Mouse (Mus musculus): ENCODE measurements around the gene Slc28a2. TPM values are rescaled to one million over a fixed set of nuclear protein-coding genes. Genes with fewer than 3 reads are reported as not detected.
"Not testable (repeated sequence)": the region's sequence is repeated elsewhere in the genome, so short reads cannot be mapped to it uniquely, and the experiment has no call there.

The Slc28a2 gene
- total and polyA plus RNA-seq, 2 experiments from 2014 or later: 5.8 to 7.6 TPM

GRCm38 (mm10) chr2:122469221-122469620, 42.9 kb downstream of the Slc28a2 start:
- H3K4me3 ChIP-seq (ENCODE audit: low read depth, low read length): no peak overlapping the region
- H3K36me3 ChIP-seq (replicated peaks; ENCODE audit: control insufficient read depth, insufficient read depth, low read length): no peaks in the 10 kb centered on the region
- TF ChIP-seq CTCF (IDR thresholded peaks at IDR 0.05; ENCODE audit: low read depth) (no peak), EP300 (IDR thresholded peaks at IDR 0.05; ENCODE audit: low read depth) (no peak)
- H3K4me2 ChIP-seq (ENCODE audit: low read depth, low read length): no peak overlapping the region
- no peaks in the 10 kb centered on the region for H3K4me1 ChIP-seq (ENCODE audit: control insufficient read depth, insufficient read depth)
- WGBS: 84% methylated on average over 3 of the region's 3 CpGs
- no peak overlapping the region for H3K27ac ChIP-seq (ENCODE audit: low read depth)
- no peak for ATAC-seq (ENCODE audit: insufficient read depth, low read depth)
- H3K27me3 ChIP-seq (ENCODE audit: control insufficient read depth, insufficient read depth, low read length): no peaks in the 10 kb centered on the region
- no peak for DNase-seq (ENCODE audit: low spot score)
- H3K9me3 ChIP-seq (replicated peaks; ENCODE audit: control insufficient read depth, low read length): no peaks in the 10 kb centered on the region
- no peak overlapping the region for H3K9ac ChIP-seq (replicated peaks; ENCODE audit: low read depth, low read length)

GRCm38 (mm10) chr2:122476585-122476984, 50.3 kb downstream of the Slc28a2 start:
- H3K36me3 ChIP-seq (replicated peaks; ENCODE audit: control insufficient read depth, insufficient read depth, low read length): no peaks in the 10 kb centered on the region
- TF ChIP-seq EP300 (IDR thresholded peaks at IDR 0.05; ENCODE audit: low read depth) (no peak), CTCF (IDR thresholded peaks at IDR 0.05; ENCODE audit: low read depth) (no peak)
- no peak for DNase-seq (ENCODE audit: low spot score)

GRCm38 (mm10) chr2:122483787-122484186, 57.5 kb downstream of the Slc28a2 start:
- 57% methylated on average over 1 of the region's 1 CpGs for WGBS
- not testable (repeated sequence) for H3K4me2 ChIP-seq (ENCODE audit: low read depth, low read length); H3K27ac ChIP-seq (ENCODE audit: low read depth); ATAC-seq (ENCODE audit: insufficient read depth, low read depth); H3K9me3 ChIP-seq (replicated peaks; ENCODE audit: control insufficient read depth, low read length); H3K4me1 ChIP-seq (ENCODE audit: control insufficient read depth, insufficient read depth); H3K9ac ChIP-seq (replicated peaks; ENCODE audit: low read depth, low read length); DNase-seq (ENCODE audit: low spot score); H3K36me3 ChIP-seq (replicated peaks; ENCODE audit: control insufficient read depth, insufficient read depth, low read length); H3K27me3 ChIP-seq (ENCODE audit: control insufficient read depth, insufficient read depth, low read length); H3K4me3 ChIP-seq (ENCODE audit: low read depth, low read length)

More at GRCm38 (mm10) chr2:122476585-122476984, 50.3 kb downstream of the Slc28a2 start:
- Histone ChIP-seq H3K4me3 (ENCODE audit: low read depth, low read length) (no peak overlapping the region), H3K9ac (replicated peaks; ENCODE audit: low read depth, low read length) (no peak overlapping the region), H3K27me3 (ENCODE audit: control insufficient read depth, insufficient read depth, low read length) (no peaks in the 10 kb centered on the region), H3K4me2 (ENCODE audit: low read depth, low read length) (no peak overlapping the region), H3K27ac (ENCODE audit: low read depth) (no peak overlapping the region), H3K4me1 (ENCODE audit: control insufficient read depth, insufficient read depth) (no peaks in the 10 kb centered on the region), H3K9me3 (replicated peaks; ENCODE audit: control insufficient read depth, low read length) (no peaks in the 10 kb centered on the region)
- no peak for ATAC-seq (ENCODE audit: insufficient read depth, low read depth)

- Histone ChIP-seq H3K4me1 (ENCODE audit: control insufficient read depth, insufficient read depth) (no peaks in the 10 kb centered on the region), H3K4me2 (ENCODE audit: low read depth, low read length) (no peak within 1 kb of the TSS), H3K4me3 (ENCODE audit: low read depth, low read length) (no peak within 1 kb of the TSS), H3K9ac (replicated peaks; ENCODE audit: low read depth, low read length) (no peak within 1 kb of the TSS), H3K9me3 (replicated peaks; ENCODE audit: control insufficient read depth, low read length) (no peaks in the 10 kb centered on the region), H3K27ac (ENCODE audit: low read depth) (no peak within 1 kb of the TSS), H3K27me3 (ENCODE audit: control insufficient read depth, insufficient read depth, low read length) (no peaks in the 10 kb centered on the region), H3K36me3 (replicated peaks; ENCODE audit: control insufficient read depth, insufficient read depth, low read length) (no peaks in the 10 kb centered on the region)
- no peak for DNase-seq (ENCODE audit: low spot score)
- no peak for TF ChIP-seq CTCF (IDR thresholded peaks at IDR 0.05; ENCODE audit: low read depth)
- no peak for TF ChIP-seq EP300 (IDR thresholded peaks at IDR 0.05; ENCODE audit: low read depth)
- no peak for ATAC-seq (ENCODE audit: insufficient read depth, low read depth)
- WGBS: 77% methylated on average over 1 of the region's 1 CpGs
These were observed 58.4 kb downstream of the Slc28a2 start, which contains the start of gene Gm14085 for GRCm38 (mm10) chr2:122484641-122485040. TSS of gene Gm14085 (plus strand) at chr2:122484941.

- 37% methylated on average over 2 of the region's 3 CpGs for WGBS
- H3K4me2 ChIP-seq (ENCODE audit: low read depth, low read length): not testable (repeated sequence)
These were observed 59.4 kb downstream of the Slc28a2 start for GRCm38 (mm10) chr2:122485654-122486053.

GRCm38 (mm10) chr2:122486122-122486521, 59.8 kb downstream of the Slc28a2 start:
- H3K27me3 ChIP-seq (ENCODE audit: control insufficient read depth, insufficient read depth, low read length); H3K4me2 ChIP-seq (ENCODE audit: low read depth, low read length); H3K4me3 ChIP-seq (ENCODE audit: low read depth, low read length); DNase-seq (ENCODE audit: low spot score); H3K9me3 ChIP-seq (replicated peaks; ENCODE audit: control insufficient read depth, low read length); H3K36me3 ChIP-seq (replicated peaks; ENCODE audit: control insufficient read depth, insufficient read depth, low read length); H3K9ac ChIP-seq (replicated peaks; ENCODE audit: low read depth, low read length); ATAC-seq (ENCODE audit: insufficient read depth, low read depth); H3K27ac ChIP-seq (ENCODE audit: low read depth); H3K4me1 ChIP-seq (ENCODE audit: control insufficient read depth, insufficient read depth): not testable (repeated sequence)

More at GRCm38 (mm10) chr2:122485654-122486053, 59.4 kb downstream of the Slc28a2 start:
- H3K9ac ChIP-seq (replicated peaks; ENCODE audit: low read depth, low read length); H3K4me3 ChIP-seq (ENCODE audit: low read depth, low read length); ATAC-seq (ENCODE audit: insufficient read depth, low read depth); H3K27me3 ChIP-seq (ENCODE audit: control insufficient read depth, insufficient read depth, low read length); H3K4me1 ChIP-seq (ENCODE audit: control insufficient read depth, insufficient read depth); H3K27ac ChIP-seq (ENCODE audit: low read depth); H3K9me3 ChIP-seq (replicated peaks; ENCODE audit: control insufficient read depth, low read length); H3K36me3 ChIP-seq (replicated peaks; ENCODE audit: control insufficient read depth, insufficient read depth, low read length); DNase-seq (ENCODE audit: low spot score): not testable (repeated sequence)

Measured in heart, postnatal 0 days (tissue).